15 mouse cellular contexts compared by ENCODE assay signal in the genomic region with DNA sequence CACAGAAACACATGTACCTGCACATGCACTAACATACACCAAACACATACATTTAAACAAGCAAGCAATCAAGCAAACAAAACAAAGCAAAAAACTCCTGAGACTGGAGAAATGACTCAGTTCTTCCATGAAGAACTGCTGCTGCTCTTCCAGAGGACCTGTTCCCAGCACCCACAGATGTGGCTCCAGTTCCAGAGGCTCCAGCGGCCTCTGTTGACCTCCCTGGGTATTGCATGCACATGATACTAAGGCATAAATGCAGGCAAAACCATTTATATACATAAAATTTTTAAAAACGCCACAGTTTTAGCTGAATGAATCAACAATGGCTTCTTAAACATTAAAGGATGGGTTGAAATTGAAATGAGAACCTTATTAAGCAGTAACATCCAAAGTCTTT. TPM values are rescaled to one million over a fixed set of nuclear protein-coding genes. Genes with fewer than 3 reads are reported as not detected.
DNase-seq lines count a peak whose midpoint lies in the region; ATAC-seq and TF ChIP-seq lines count a peak whose summit lies in the region.
"Had no signal": no experiment of that assay in that cellular context is flagged by ENCODE, and none has a peak within 500 bp of the region (broad histone marks: within the 10 kb centered on the region; RNA-seq: fewer than 3 reads in every experiment).

No protein-coding gene starts in this region.

- no peaks in the 10 kb centered on the region for H3K4me1 ChIP-seq in cerebellum, adult 2 months (ENCODE audit: control insufficient read depth, insufficient read depth, low read length)
- no peaks in the 10 kb centered on the region for H3K4me1 ChIP-seq in lung, embryonic 14.5 days (ENCODE audit: insufficient read depth)
- H3K4me1 ChIP-seq: embryonic facial prominence, embryonic 12.5 days had no signal

- no peak overlapping the region for H3K4me2 ChIP-seq in lung, embryonic 14.5 days
- H3K4me2 ChIP-seq: embryonic facial prominence, embryonic 12.5 days had no signal

- no peak overlapping the region for H3K9ac ChIP-seq in lung, embryonic 14.5 days
- H3K9ac ChIP-seq: embryonic facial prominence, embryonic 12.5 days had no signal

- H3K27me3 ChIP-seq in cerebellum, adult 2 months (ENCODE audit: control insufficient read depth, insufficient read depth, low read length), result no peaks in the 10 kb centered on the region
- no peaks in the 10 kb centered on the region for H3K27me3 ChIP-seq in lung, embryonic 14.5 days (ENCODE audit: insufficient read depth, low read length)
- H3K27me3 ChIP-seq: embryonic facial prominence, embryonic 12.5 days had no signal

- H3K9me3 ChIP-seq in lung, embryonic 14.5 days (ENCODE audit: low read depth, low read length), result no peaks in the 10 kb centered on the region
- H3K9me3 ChIP-seq: embryonic facial prominence, embryonic 12.5 days had no signal

- DNase-seq in cerebellum, adult 2 months, result no peak
- DNase-seq in cerebellum, adult 11 months, result no peak
- DNase-seq in lung, embryonic 14.5 days, result peak; percentile 20
- no peak for DNase-seq in lung, postnatal 25 days (ENCODE audit: low spot score)
- DNase-seq in 3T3-L1 (ENCODE audit: low read depth, low spot score), result peak; percentile 38
- DNase-seq in MEL-GATA-1-ER (ENCODE audit: extremely low read depth, low read depth), result peak; percentile 9
- DNase-seq in adrenal gland, postnatal 14 days, result no peak
- no peak for DNase-seq in ovary, postnatal 14 days (ENCODE audit: low spot score)
- DNase-seq: cerebellum, adult 9-11 months; gastrocnemius, postnatal 25 days; lung, adult 18-20 months; right cerebral cortex, adult 18-20 months had no signal

- no peak for TF ChIP-seq POLR2A in cerebellum, adult 2 months (IDR thresholded peaks at IDR 0.05; ENCODE audit: borderline replicate concordance, insufficient read depth, low read length)

- no peaks in the 10 kb centered on the region for H3K36me3 ChIP-seq in lung, embryonic 14.5 days (ENCODE audit: insufficient read depth)

- ATAC-seq in lung, embryonic 14.5 days (ENCODE audit: insufficient read depth), result no peak
- ATAC-seq: forebrain, embryonic 14.5 days had no signal

- no peak overlapping the region for H3K27ac ChIP-seq in cerebellum, adult 2 months (ENCODE audit: insufficient read depth, low read length)
- no peak overlapping the region for H3K27ac ChIP-seq in lung, embryonic 14.5 days (ENCODE audit: low read depth)
- H3K27ac ChIP-seq: embryonic facial prominence, embryonic 12.5 days; stomach, postnatal 0 days had no signal

- TF ChIP-seq CTCF in cerebellum, adult 2 months (IDR thresholded peaks at IDR 0.05; ENCODE audit: borderline replicate concordance, insufficient read depth, low read depth, low read length), result 0 out of 2 replicates have a peak, but pooled peaks have one; percentile 4
- 0 out of 2 replicates have a peak, but pooled peaks have one; percentile 17 for TF ChIP-seq CTCF in lung, embryonic 14.5 days (IDR thresholded peaks at IDR 0.05; ENCODE audit: low read depth)

- 64% methylated on average over 2 of the region's 2 CpGs for WGBS in cerebellum, adult 2 months
- 57% methylated on average over 2 of the region's 2 CpGs for WGBS in lung, embryonic 14.5 days

- no peak overlapping the region for H3K4me3 ChIP-seq in cerebellum, adult 2 months (replicated peaks; ENCODE audit: insufficient read depth, low read depth, low read length)
- no peak overlapping the region for H3K4me3 ChIP-seq in lung, embryonic 14.5 days (ENCODE audit: low read depth, low read length)
- H3K4me3 ChIP-seq: embryonic facial prominence, embryonic 12.5 days had no signal

RNA-seq across cellular contexts. Expression of gene Map4k5, which starts 46.3 kb away (rescaled TPM):
- 22.7 and 22.9 TPM in 2 replicates for polyA plus RNA-seq in cerebellum, adult 2 months (2012; rRNA removed)
- 43.9 and 49.0 TPM in 2 replicates for polyA plus RNA-seq in lung, embryonic 14.5 days (2014; fragmentation: Nextera tagmentation; extraction: Ambion mirVana)
- total RNA-seq in adrenal gland, postnatal 14 days (2021), result 31.4 and 34.4 TPM in 2 replicates

RNA-seq across cellular contexts. Expression of gene Atl1, which starts 46.9 kb away (rescaled TPM):
- polyA plus RNA-seq in cerebellum, adult 2 months (2012; rRNA removed), result 79.9 and 85.5 TPM in 2 replicates
- polyA plus RNA-seq in lung, embryonic 14.5 days (2014; fragmentation: Nextera tagmentation; extraction: Ambion mirVana), result 3.2 and 3.6 TPM in 2 replicates
- total RNA-seq in adrenal gland, postnatal 14 days (2021), result 5.4 and 11.5 TPM in 2 replicates

RNA-seq across cellular contexts. Expression of gene Sav1, which starts 47.5 kb away (rescaled TPM):
- polyA plus RNA-seq in cerebellum, adult 2 months (2012; rRNA removed), result 20.8 and 22.5 TPM in 2 replicates
- 11.8 and 12.8 TPM in 2 replicates for polyA plus RNA-seq in lung, embryonic 14.5 days (2014; fragmentation: Nextera tagmentation; extraction: Ambion mirVana)
- total RNA-seq in adrenal gland, postnatal 14 days (2021), result 45.7 and 49.3 TPM in 2 replicates

Comparison
In these comparisons a context has a peak if more than half of its experiments do, and no peak if none do; other contexts are left out.
1. DNase-seq: peak in lung, embryonic 14.5 days (single experiment), 3T3-L1 (single experiment) and MEL-GATA-1-ER (single experiment); none in cerebellum, adult 2 months (0 of 2), cerebellum, adult 11 months (single experiment), lung, postnatal 25 days (single experiment), adrenal gland, postnatal 14 days (single experiment) and ovary, postnatal 14 days (single experiment).
2. RNA of gene Atl1, which starts 46.9 kb away (polyA plus RNA-seq): 79.9 to 85.5 TPM in cerebellum, adult 2 months; 3.2 to 3.6 TPM in lung, embryonic 14.5 days; every median in the first group is over 10 times any median in the second.